Mouse (Mus musculus) heart, embryonic 10.5 days (tissue): ENCODE results near the gene Oxld1. TPM values are rescaled to one million over a fixed set of nuclear protein-coding genes. Genes with fewer than 3 reads are reported as not detected.
"Not testable (repeated sequence)": the region's sequence is repeated elsewhere in the genome, so short reads cannot be mapped to it uniquely, and the experiment has no call there.

Experiments
- DNase-seq: peaks from one replicate; pipeline ENCODE4 v3.0.0-alpha.2; 2017; ENCODE audit warnings: low spot score
- H3K27ac ChIP-seq: fragments of 300-500 bp; sonication (generic); 2 replicates; pipeline ENCODE4 v1.5.1; 2016; ENCODE audit warnings: mild to moderate bottlenecking
- H3K27me3 ChIP-seq: fragments of 300-500 bp; sonication (generic); 2 replicates; pipeline ENCODE4 v1.6.1; 2016; ENCODE audit warnings: mild to moderate bottlenecking; ENCODE audit not compliant: poor library complexity, insufficient read depth, severe bottlenecking
- H3K36me3 ChIP-seq: fragments of 300-500 bp; sonication (generic); 2 replicates; pipeline ENCODE4 v1.6.1; 2016; ENCODE audit warnings: mild to moderate bottlenecking, moderate library complexity
- H3K4me1 ChIP-seq: fragments of 300-500 bp; sonication (generic); 2 replicates; pipeline ENCODE4 v1.6.1; 2016; ENCODE audit warnings: mild to moderate bottlenecking
- H3K4me3 ChIP-seq: fragments of 300-500 bp; sonication (generic); 2 replicates; pipeline ENCODE4 v1.5.1; 2016; ENCODE audit warnings: mild to moderate bottlenecking, moderate library complexity
- H3K9me3 ChIP-seq: fragments of 300-500 bp; sonication (generic); 2 replicates; pipeline ENCODE4 v1.6.1; 2016; ENCODE audit warnings: mild to moderate bottlenecking, moderate library complexity
- WGBS: fragments of 180-500 bp; shearing (Covaris S2); methylation state at CpG from one replicate; pipeline ENCODE4 v1.1.7; 2016; 5-methylcytosine and 5-hydroxymethylcytosine counted together
- polyA plus RNA-seq: library from polyadenylated mRNA; unstranded; fragments of >200 nt; fragmentation: Nextera tagmentation; extraction: Ambion mirVana; gene quantifications from 2 replicates; pipeline ENCODE4 v1.2.1, GENCODE M21; 2016

Oxld1 gene
- polyA plus RNA-seq, 1 experiment from 2014 or later, result 16.7 TPM

DNA sequence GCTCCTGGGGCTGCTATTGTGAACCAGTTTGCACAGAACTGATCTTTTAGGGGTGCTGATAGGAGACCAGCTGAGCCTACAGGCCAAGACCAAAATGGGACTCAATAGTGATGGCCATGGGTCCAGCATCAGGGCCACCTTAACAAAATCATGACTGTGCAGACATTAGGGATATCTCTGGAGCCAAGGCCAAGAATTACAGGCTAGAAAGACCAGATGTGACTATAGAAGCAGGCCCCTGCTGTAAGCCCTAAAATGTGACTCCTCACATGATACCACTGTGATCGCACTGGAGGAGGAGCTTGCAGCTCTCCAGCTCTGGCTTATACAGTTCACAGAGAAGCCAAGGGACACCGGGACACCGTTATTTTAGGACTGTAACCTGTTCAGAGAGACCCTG lies 15.5 kb downstream of the Oxld1 start, which contains the start of gene Tspan10:
Gene Tspan10, plus strand, starts transcription at position 301 of the 400 bp plus-strand sequence.
- no peaks in the 10 kb centered on the region for H3K27me3 ChIP-seq
- no peaks in the 10 kb centered on the region for H3K9me3 ChIP-seq
- no peak within 1 kb of the TSS for H3K4me3 ChIP-seq
- peaks cover 10% of the 10 kb centered on the region for H3K4me1 ChIP-seq
- no peak for DNase-seq
- WGBS, result 87% methylated on average over 3 of the region's 3 CpGs
- no peaks in the 10 kb centered on the region for H3K36me3 ChIP-seq
- H3K27ac ChIP-seq, result no peak within 1 kb of the TSS

DNA sequence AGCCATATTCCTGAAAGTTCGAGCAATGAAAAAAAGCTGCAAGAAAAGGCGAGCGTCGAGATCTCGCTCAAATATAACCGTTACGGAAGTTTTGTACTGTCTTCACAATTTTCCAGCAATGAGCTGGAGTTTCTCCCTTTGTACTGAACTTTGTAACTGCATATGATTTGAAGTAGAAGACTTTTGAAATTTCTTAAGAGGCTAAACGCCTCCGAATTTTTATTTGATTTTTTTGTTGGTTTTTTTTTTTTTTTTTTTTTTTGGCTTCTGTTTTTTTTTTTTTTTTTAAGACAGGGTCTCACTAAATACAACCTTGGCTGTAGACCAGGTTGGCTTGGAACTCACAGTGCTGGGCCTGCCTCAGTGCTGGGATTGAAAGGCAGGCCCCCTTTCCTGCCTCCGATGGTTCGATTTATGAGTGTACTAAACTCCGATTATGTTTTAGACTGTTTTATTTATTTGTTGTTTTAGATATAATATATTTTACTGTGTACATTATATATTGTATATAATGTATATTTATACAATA lies 19.9 kb downstream of the Oxld1 start:
- no peaks in the 10 kb centered on the region for H3K27me3 ChIP-seq
- H3K36me3 ChIP-seq, result peaks cover 27% of the 10 kb centered on the region
- peaks cover 11% of the 10 kb centered on the region for H3K4me1 ChIP-seq
- 29% methylated on average over 12 of the region's 12 CpGs for WGBS
- H3K4me3 ChIP-seq, result peak overlapping the region; percentile 100
- no peak for DNase-seq
- H3K27ac ChIP-seq, result peak overlapping the region; percentile 98
- no peaks in the 10 kb centered on the region for H3K9me3 ChIP-seq

- peak within 1 kb of the TSS; percentile 100 for H3K4me3 ChIP-seq
- peak within 1 kb of the TSS; percentile 98 for H3K27ac ChIP-seq
- no peaks in the 10 kb centered on the region for H3K9me3 ChIP-seq
- DNase-seq, result peak; percentile 93
- under 1% methylated on average over 77 of the region's 77 CpGs for WGBS
- H3K36me3 ChIP-seq, result peaks cover 33% of the 10 kb centered on the region
- no peaks in the 10 kb centered on the region for H3K27me3 ChIP-seq
- H3K4me1 ChIP-seq, result peaks cover 11% of the 10 kb centered on the region
Measured at GRCm38 (mm10) chr11:120437152-120437856, 20.6 kb downstream of the Oxld1 start, which contains the start of gene Nploc4. Gene Nploc4 (minus strand): TSS chr11:120437708.

DNA sequence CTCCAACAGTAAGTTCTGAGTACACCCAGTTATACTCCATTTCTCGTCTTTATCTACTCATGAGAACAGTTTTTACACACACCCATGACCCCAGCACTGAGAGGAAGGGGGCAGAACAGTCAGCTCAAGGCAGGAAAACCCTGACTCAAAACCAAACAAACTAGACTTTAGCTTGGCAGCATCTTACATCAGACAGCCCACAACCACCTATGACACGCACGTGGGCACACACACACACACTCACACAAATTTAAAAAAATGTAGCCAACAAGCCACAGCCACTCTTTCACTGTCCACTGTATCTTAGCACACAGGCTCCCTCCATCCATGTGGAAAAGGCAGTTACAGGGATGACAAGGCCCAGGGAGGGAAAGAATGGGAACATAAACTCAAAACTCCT lies 31.1 kb downstream of the Oxld1 start:
- Histone ChIP-seq H3K27me3 (no peaks in the 10 kb centered on the region), H3K4me1 (0 out of 2 replicates have a peak, but pooled peaks cover 5% of the 10 kb centered on the region), H3K9me3 (no peaks in the 10 kb centered on the region), H3K36me3 (peaks cover 88% of the 10 kb centered on the region), H3K4me3 (no peak overlapping the region), H3K27ac (no peak overlapping the region)
- WGBS, result 87% methylated on average over 3 of the region's 3 CpGs
- no peak for DNase-seq

- DNase-seq, result no peak
- 74% methylated on average over 9 of the region's 9 CpGs for WGBS
- Histone ChIP-seq H3K4me1 (0 out of 2 replicates have a peak, but pooled peaks cover 5% of the 10 kb centered on the region), H3K27ac (peak overlapping the region; percentile 47; the same call in 1 of the 2 replicates), H3K27me3 (no peaks in the 10 kb centered on the region), H3K4me3 (no peak overlapping the region), H3K36me3 (peaks cover 90% of the 10 kb centered on the region), H3K9me3 (no peaks in the 10 kb centered on the region)
Measured at GRCm38 (mm10) chr11:120423569-120424295, 34.1 kb downstream of the Oxld1 start.

DNA sequence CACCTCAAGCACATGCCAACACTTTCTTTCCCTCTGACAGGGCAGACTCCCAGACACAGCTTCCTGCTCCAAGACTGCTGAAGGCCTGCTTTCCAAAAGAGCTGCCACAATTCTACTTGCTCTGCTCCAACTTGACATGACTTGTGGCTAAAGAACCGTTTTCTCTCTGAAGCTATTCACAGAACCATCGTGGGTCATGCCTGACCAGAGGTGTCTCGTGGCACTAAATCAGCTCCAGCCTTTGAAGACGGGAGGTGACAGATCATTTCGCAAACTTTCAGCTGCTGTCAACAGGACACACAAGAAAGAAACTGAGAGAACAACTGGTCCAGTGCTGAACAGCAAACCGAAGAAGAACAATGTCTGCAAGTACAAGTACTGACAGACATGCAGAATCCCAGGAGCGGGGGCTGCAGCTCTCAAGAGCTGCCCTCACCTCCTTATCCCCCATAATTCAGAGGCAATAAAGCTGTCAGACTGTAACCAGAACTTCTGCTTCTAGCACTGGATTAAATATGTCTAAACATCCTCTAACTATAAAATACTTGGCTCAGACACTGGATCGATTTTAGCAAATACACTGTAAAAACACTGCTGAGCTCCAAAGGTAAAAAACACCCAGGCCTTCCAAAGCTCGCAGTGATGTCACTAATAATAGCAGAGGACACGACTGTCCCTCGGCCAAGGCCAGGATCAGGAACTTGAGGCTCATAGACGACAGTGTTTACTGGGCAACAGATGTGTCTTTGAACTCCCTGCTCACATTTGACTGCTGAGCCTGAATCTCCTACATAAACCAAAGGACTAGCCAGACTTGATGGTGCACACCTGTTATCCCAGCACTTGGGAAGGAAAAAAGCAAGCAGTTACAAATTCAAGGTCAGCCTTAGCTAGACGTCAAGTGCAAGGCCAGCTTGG lies 35.0 kb downstream of the Oxld1 start:
- WGBS, result 83% methylated on average over 13 of the region's 13 CpGs
- H3K4me1 ChIP-seq, result 0 out of 2 replicates have a peak, but pooled peaks cover 5% of the 10 kb centered on the region
- no peak for DNase-seq
- no peak overlapping the region for H3K4me3 ChIP-seq
- peaks cover 90% of the 10 kb centered on the region for H3K36me3 ChIP-seq
- H3K27me3 ChIP-seq, result no peaks in the 10 kb centered on the region
- H3K27ac ChIP-seq, result peak overlapping the region; percentile 47; the same call in 1 of the 2 replicates
- no peaks in the 10 kb centered on the region for H3K9me3 ChIP-seq

DNA sequence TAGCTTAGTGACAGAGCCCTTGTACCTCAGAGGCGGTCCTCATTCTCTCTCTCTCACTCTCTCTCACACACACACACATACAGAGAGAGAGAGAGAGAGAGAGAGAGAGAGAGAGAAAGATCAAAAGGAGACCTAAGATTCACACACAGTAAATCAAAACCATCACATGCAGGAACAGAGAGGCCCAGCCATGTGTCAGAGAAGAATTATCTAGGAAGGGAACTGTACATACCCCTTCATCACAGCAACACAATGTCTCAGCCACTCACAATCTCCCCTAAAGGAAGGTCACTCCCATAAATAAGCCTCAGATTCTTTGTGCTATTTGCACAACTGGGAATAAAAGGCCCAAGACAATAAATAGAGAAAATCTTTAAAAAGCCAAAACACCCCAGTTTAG lies 39.3 kb downstream of the Oxld1 start:
- H3K4me3 ChIP-seq, result no peak overlapping the region
- peaks cover 96% of the 10 kb centered on the region for H3K36me3 ChIP-seq
- whole genome bisulfite sequencing, result 95% methylated on average over 1 of the region's 1 CpGs
- no peak for DNase-seq
- 0 out of 2 replicates have a peak, but pooled peaks cover 4% of the 10 kb centered on the region for H3K4me1 ChIP-seq
- no peaks in the 10 kb centered on the region for H3K9me3 ChIP-seq
- H3K27me3 ChIP-seq, result no peaks in the 10 kb centered on the region
- H3K27ac ChIP-seq, result no peak overlapping the region

- Histone ChIP-seq H3K4me3 (no peak overlapping the region), H3K4me1 (no peaks in the 10 kb centered on the region), H3K27me3 (no peaks in the 10 kb centered on the region), H3K27ac (no peak overlapping the region), H3K9me3 (no peaks in the 10 kb centered on the region), H3K36me3 (peaks cover 96% of the 10 kb centered on the region)
- DNase-seq, result no peak
- whole genome bisulfite sequencing, result 88% methylated on average over 7 of the region's 7 CpGs
Measured at GRCm38 (mm10) chr11:120417852-120418251, 40.0 kb downstream of the Oxld1 start.

GRCm38 (mm10) chr11:120413621-120414020 lies 44.2 kb downstream of the Oxld1 start:
- not testable (repeated sequence) for H3K27me3 ChIP-seq, H3K9me3 ChIP-seq, H3K27ac ChIP-seq, H3K4me3 ChIP-seq, DNase-seq, H3K4me1 ChIP-seq
- WGBS, result 93% methylated on average over 9 of the region's 10 CpGs
- H3K36me3 ChIP-seq, result peaks cover 97% of the 10 kb centered on the region

Other genes starting within 250 kb of the Oxld1 start
- gene Bahcc1, start 225.1 kb downstream of the Oxld1 start, polyA plus RNA-seq, result 7.7 and 12.9 TPM in 2 replicates
- 1,513 and 2,033 TPM in 2 replicates for gene Actg1, start 109.5 kb downstream of the Oxld1 start, polyA plus RNA-seq
- 0.25 and 0.49 TPM in 2 replicates for gene Fscn2, start 96.5 kb downstream of the Oxld1 start, polyA plus RNA-seq
- gene Faap100, start 79.3 kb downstream of the Oxld1 start, polyA plus RNA-seq, result 32.5 and 35.9 TPM in 2 replicates
- gene Nploc4, start 20.4 kb downstream of the Oxld1 start, polyA plus RNA-seq, result 43.0 and 49.6 TPM in 2 replicates
- gene Tspan10, start 15.4 kb downstream of the Oxld1 start, polyA plus RNA-seq, result not detected in 2 replicates
- 0.44 TPM in 1 of 2 replicates, not detected in the other for gene Pde6g, start 4.6 kb downstream of the Oxld1 start, polyA plus RNA-seq
- 27.0 and 36.1 TPM in 2 replicates for gene Ccdc137, start within 50 bp of the Oxld1 start, polyA plus RNA-seq
- gene Arl16, start 9.5 kb upstream of the Oxld1 start, polyA plus RNA-seq, result 46.0 and 52.2 TPM in 2 replicates
- 259 and 270 TPM in 2 replicates for gene Mrpl12, start 26.5 kb upstream of the Oxld1 start, polyA plus RNA-seq
- gene Slc25a10, start 33.8 kb upstream of the Oxld1 start, polyA plus RNA-seq, result 55.6 and 56.6 TPM in 2 replicates
- 0.26 and 2.2 TPM in 2 replicates for gene Gcgr, start 72.6 kb upstream of the Oxld1 start, polyA plus RNA-seq
- 153 and 186 TPM in 2 replicates for gene Mcrip1, start 91.7 kb upstream of the Oxld1 start, polyA plus RNA-seq
- gene Ppp1r27, start 93.1 kb upstream of the Oxld1 start, polyA plus RNA-seq, result not detected in 2 replicates
- gene P4hb, start 115.2 kb upstream of the Oxld1 start, polyA plus RNA-seq, result 550 and 670 TPM in 2 replicates
- 587 and 673 TPM in 2 replicates for gene Arhgdia, start 123.6 kb upstream of the Oxld1 start, polyA plus RNA-seq
- 365 and 444 TPM in 2 replicates for gene Alyref, start 140.3 kb upstream of the Oxld1 start, polyA plus RNA-seq
- gene Anapc11, start 140.4 kb upstream of the Oxld1 start, polyA plus RNA-seq, result 186 and 201 TPM in 2 replicates
- gene Npb, start 150.4 kb upstream of the Oxld1 start, polyA plus RNA-seq, result 4.8 and 7.0 TPM in 2 replicates
- gene Pcyt2, start 159.9 kb upstream of the Oxld1 start, polyA plus RNA-seq, result 119 and 130 TPM in 2 replicates
- gene Sirt7, start 167.2 kb upstream of the Oxld1 start, polyA plus RNA-seq, result 25.6 and 29.5 TPM in 2 replicates
- gene Mafg, start 175.5 kb upstream of the Oxld1 start, polyA plus RNA-seq, result 22.7 and 28.2 TPM in 2 replicates
- 28.5 and 29.9 TPM in 2 replicates for gene Pycr1, start 185.7 kb upstream of the Oxld1 start, polyA plus RNA-seq
- 6.7 and 9.3 TPM in 2 replicates for gene Myadml2, start 190.1 kb upstream of the Oxld1 start, polyA plus RNA-seq
- 1.6 and 5.8 TPM in 2 replicates for gene Notum, start 203.1 kb upstream of the Oxld1 start, polyA plus RNA-seq
- 127 and 134 TPM in 2 replicates for gene Aspscr1, start 214.9 kb upstream of the Oxld1 start, polyA plus RNA-seq